Mouse (Mus musculus): ENCODE measurements around the gene Gm6710.
"Not testable (repeated sequence)": the region's sequence is repeated elsewhere in the genome, so short reads cannot be mapped to it uniquely, and the experiment has no call there.

Gm6710 gene

GRCm38 (mm10) chr2:175869024-175869423 is at the start of gene Gm6710:
Gene Gm6710 (plus strand): TSS chr2:175869219.
- not testable (repeated sequence) for DNase-seq (ENCODE audit: low read depth, low spot score)
